ENCODE assay signal across 8 mouse cellular contexts in the genomic region with DNA sequence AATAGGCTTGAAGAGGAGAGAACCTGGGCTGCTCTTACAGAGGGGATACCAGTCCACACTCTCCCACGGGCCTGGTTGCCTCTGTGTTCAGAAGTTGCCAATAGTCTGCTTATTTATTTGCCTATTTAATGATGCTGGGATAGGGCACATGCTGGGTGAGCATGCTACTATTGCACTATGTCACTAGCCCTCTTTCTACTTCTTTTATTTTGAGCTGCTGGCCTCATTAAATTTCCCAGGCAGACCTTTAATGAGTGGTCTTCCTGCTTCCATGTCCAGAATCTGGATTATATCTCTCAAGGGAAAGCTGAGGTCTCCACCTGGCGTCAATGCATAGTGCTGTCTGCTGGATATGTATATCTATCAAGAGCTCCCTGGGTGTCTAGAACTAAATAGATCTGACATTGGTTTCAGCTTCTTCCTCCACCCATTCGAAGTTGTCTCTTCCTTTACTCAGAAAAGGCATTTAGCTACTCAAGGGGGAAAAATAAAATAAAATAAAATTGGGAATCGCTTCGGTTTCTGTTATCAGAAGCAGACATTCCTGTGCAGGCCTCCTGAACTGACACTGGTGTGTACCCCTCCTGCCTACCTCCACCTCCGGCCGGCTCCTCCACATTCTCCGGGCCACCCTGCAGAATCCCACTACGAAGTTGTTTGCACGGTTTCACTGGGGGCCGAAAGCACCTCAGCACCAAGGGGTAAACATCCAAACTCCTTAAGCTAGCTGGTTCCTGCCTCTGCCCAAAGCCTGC. TPM values are rescaled to one million over a fixed set of nuclear protein-coding genes. Genes with fewer than 3 reads are reported as not detected.
A peak's percentile ranks its signal among the peaks of the same experiment; 100 is the strongest.
DNase-seq lines count a peak whose midpoint lies in the region; ATAC-seq lines count a peak whose summit lies in the region.

No protein-coding gene starts in this region.

- no peak for DNase-seq in heart, postnatal 14 days
- DNase-seq in MEL-GATA-1-ER (ENCODE audit: extremely low read depth, low read depth) = peak; percentile 13
- no peak for DNase-seq in midbrain, embryonic 11.5 days (ENCODE audit: low spot score, missing footprints)
- no peak for DNase-seq in right cerebral cortex, postnatal 14 days
- DNase-seq in adrenal gland, adult 2 months = no peak
- no peak for DNase-seq in lung, postnatal 36 days

- ATAC-seq in heart, embryonic 14.5 days (ENCODE audit: insufficient number of reproducible peaks, insufficient read depth, low FRiP score, low read depth) = peak; percentile 22
- ATAC-seq in forebrain, embryonic 16.5 days = peak; percentile 32
- ATAC-seq in midbrain, embryonic 11.5 days (ENCODE audit: low FRiP score) = peak; percentile 7; the same call in 1 of the 2 replicates

- peaks cover 3 to 15% of the 10 kb centered on the region in 2 experiments for H3K4me1 ChIP-seq in heart, embryonic 14.5 days (ENCODE audit: control insufficient read depth in 2 of 2, insufficient read depth in 2 of 2, low read length in 2 of 2)
- peaks cover 17% of the 10 kb centered on the region for H3K4me1 ChIP-seq in forebrain, embryonic 16.5 days (replicated peaks; ENCODE audit: control insufficient read depth, insufficient read depth, low read length)
- H3K4me1 ChIP-seq in midbrain, embryonic 11.5 days (ENCODE audit: control insufficient read depth, insufficient read depth, low read length) = peaks cover 5% of the 10 kb centered on the region

- peak overlapping the region; percentile 62 to 70 for H3K27ac ChIP-seq in heart, embryonic 14.5 days (replicated peaks in 1 of 2; ENCODE audit: control insufficient read depth in 1 of 2, insufficient read depth in 1 of 2, low read depth in 2 of 2, low read length in 2 of 2)
- peak overlapping the region; percentile 21; the same call in 1 of the 2 replicates for H3K27ac ChIP-seq in forebrain, embryonic 16.5 days (ENCODE audit: low read length)
- H3K27ac ChIP-seq in midbrain, embryonic 11.5 days (ENCODE audit: low read depth, low read length) = no peak overlapping the region

- no peaks in the 10 kb centered on the region for H3K27me3 ChIP-seq in heart, embryonic 14.5 days (ENCODE audit: control insufficient read depth, insufficient read depth, low read length)
- H3K27me3 ChIP-seq in forebrain, embryonic 16.5 days (replicated peaks; ENCODE audit: control insufficient read depth, insufficient read depth, low read length) = no peaks in the 10 kb centered on the region
- no peaks in the 10 kb centered on the region for H3K27me3 ChIP-seq in midbrain, embryonic 11.5 days (ENCODE audit: control insufficient read depth, insufficient read depth, low read length)

- H3K4me2 ChIP-seq in heart, embryonic 14.5 days (ENCODE audit: low read length) = peak overlapping the region; percentile 73
- H3K4me2 ChIP-seq in forebrain, embryonic 16.5 days (ENCODE audit: low read length) = peak overlapping the region; percentile 54
- H3K4me2 ChIP-seq in midbrain, embryonic 11.5 days = peak overlapping the region; percentile 73

- intact Hi-C loops in heart, postnatal 14 days (cut with DNase I) = loop anchor here (2.0 kb wide), 1 partner anchor 62 kb away; no protein-coding TSS in a partner anchor

- H3K9me3 ChIP-seq in heart, embryonic 14.5 days (ENCODE audit: control insufficient read depth, low read length) = no peaks in the 10 kb centered on the region
- no peaks in the 10 kb centered on the region for H3K9me3 ChIP-seq in forebrain, embryonic 16.5 days (ENCODE audit: control insufficient read depth, low read length)
- no peaks in the 10 kb centered on the region for H3K9me3 ChIP-seq in midbrain, embryonic 11.5 days (ENCODE audit: control insufficient read depth, low read length)

- WGBS in heart, embryonic 14.5 days = 8% methylated on average over 11 of the region's 11 CpGs
- 9% methylated on average over 11 of the region's 11 CpGs for WGBS in forebrain, embryonic 16.5 days
- WGBS in midbrain, embryonic 11.5 days = 18% methylated on average over 11 of the region's 11 CpGs

- peaks cover 25% of the 10 kb centered on the region for H3K36me3 ChIP-seq in heart, embryonic 14.5 days (ENCODE audit: control insufficient read depth, insufficient read depth, low read length)
- no peaks in the 10 kb centered on the region for H3K36me3 ChIP-seq in forebrain, embryonic 16.5 days (ENCODE audit: control insufficient read depth, insufficient read depth)
- no peaks in the 10 kb centered on the region for H3K36me3 ChIP-seq in midbrain, embryonic 11.5 days (ENCODE audit: control insufficient read depth, insufficient read depth, low read length)

- peak overlapping the region; percentile 76 for H3K9ac ChIP-seq in heart, embryonic 14.5 days (ENCODE audit: low read length)
- H3K9ac ChIP-seq in forebrain, embryonic 16.5 days (replicated peaks; ENCODE audit: low read depth, low read length) = peak overlapping the region; percentile 64
- peak overlapping the region; percentile 62 for H3K9ac ChIP-seq in midbrain, embryonic 11.5 days (ENCODE audit: low read length)

- H3K4me3 ChIP-seq in heart, embryonic 14.5 days (ENCODE audit: control insufficient read depth in 1 of 2, insufficient read depth in 1 of 2, low read depth in 1 of 2, low read length in 2 of 2) = peak overlapping the region; percentile 69 to 70
- peak overlapping the region; percentile 60 for H3K4me3 ChIP-seq in forebrain, embryonic 16.5 days (replicated peaks; ENCODE audit: low read length)
- peak overlapping the region; percentile 56 for H3K4me3 ChIP-seq in midbrain, embryonic 11.5 days (ENCODE audit: low read depth, low read length)

RNA-seq across cellular contexts. Expression of a gene that starts 0.5 kb away (rescaled TPM):
- polyA plus RNA-seq in heart, embryonic 14.5 days (2014; fragmentation: Nextera tagmentation; extraction: Ambion mirVana) = 30.9 and 33.0 TPM in 2 replicates
- 10 to 100 TPM; 17.4 to 17.9 TPM for total RNA-seq in heart, postnatal 14 days (2021)
- polyA plus RNA-seq in forebrain, embryonic 16.5 days (2015; fragmentation: Nextera tagmentation; extraction: Ambion mirVana) = 7.2 and 8.3 TPM in 2 replicates
- polyA plus RNA-seq in midbrain, embryonic 11.5 days (2014; fragmentation: Nextera tagmentation; extraction: Ambion mirVana) = 12.4 and 13.2 TPM in 2 replicates
- 10 to 100 TPM; 21.1 to 28.5 TPM for total RNA-seq in adrenal gland, adult 2 months (2021)
- polyA plus RNA-seq in adrenal gland, adult 2 months (2012; rRNA removed) = 8.1 and 13.3 TPM in 2 replicates

RNA-seq across cellular contexts. Expression of a gene that starts 46.5 kb away (rescaled TPM):
- 0.38 and 0.90 TPM in 2 replicates for polyA plus RNA-seq in heart, embryonic 14.5 days (2014; fragmentation: Nextera tagmentation; extraction: Ambion mirVana)
- total RNA-seq in heart, postnatal 14 days (2021) = under 1 TPM; 0.33 to 0.59 TPM
- 0.22 and 0.23 TPM in 2 replicates for polyA plus RNA-seq in forebrain, embryonic 16.5 days (2015; fragmentation: Nextera tagmentation; extraction: Ambion mirVana)
- polyA plus RNA-seq in midbrain, embryonic 11.5 days (2014; fragmentation: Nextera tagmentation; extraction: Ambion mirVana) = 0.72 and 0.86 TPM in 2 replicates
- under 1 TPM; 0.12 to 0.17 TPM for total RNA-seq in adrenal gland, adult 2 months (2021)
- 0.08 and 0.26 TPM in 2 replicates for polyA plus RNA-seq in adrenal gland, adult 2 months (2012; rRNA removed)
